ENCODE assay signal across 9 mouse cellular contexts in genomic region chr8:121127756-121128375, GRCm38 (mm10). TPM values are rescaled to one million over a fixed set of nuclear protein-coding genes. Genes with fewer than 3 reads are reported as not detected.
A peak's percentile ranks its signal among the peaks of the same experiment; 100 is the strongest.
DNase-seq lines count a peak whose midpoint lies in the region; ATAC-seq and TF ChIP-seq lines count a peak whose summit lies in the region.
"Had no signal": no experiment of that assay in that cellular context is flagged by ENCODE, and none has a peak within 500 bp of the region (broad histone marks: within the 10 kb centered on the region; RNA-seq: fewer than 3 reads in every experiment).

Gene Foxl1 (plus strand): TSS chr8:121127940.

- TF ChIP-seq CTCF in intestine, postnatal 0 days (IDR thresholded peaks at IDR 0.05; ENCODE audit: low read depth): no peak

- H3K4me3 ChIP-seq in liver, embryonic 11.5 days (ENCODE audit: low read depth, low read length): peak within 1 kb of the TSS; percentile 17
- H3K4me3 ChIP-seq in forebrain, embryonic 11.5 days (ENCODE audit: low read depth, low read length): peak within 1 kb of the TSS; percentile 5; the same call in 1 of the 2 replicates
- H3K4me3 ChIP-seq in intestine, postnatal 0 days (ENCODE audit: low read depth, low read length): peak within 1 kb of the TSS; percentile 36
- H3K4me3 ChIP-seq in neural tube, embryonic 14.5 days (ENCODE audit: low read depth, low read length): peak within 1 kb of the TSS; percentile 7; the same call in 1 of the 2 replicates

- H3K4me2 ChIP-seq in liver, embryonic 11.5 days: peak within 1 kb of the TSS; percentile 53
- H3K4me2 ChIP-seq in forebrain, embryonic 11.5 days (ENCODE audit: low read depth, low read length, severe bottlenecking): 0 out of 2 replicates have a peak within 1 kb of the TSS, but pooled peaks have one; percentile 11
- peak within 1 kb of the TSS; percentile 64 for H3K4me2 ChIP-seq in intestine, postnatal 0 days (replicated peaks; ENCODE audit: low read depth)
- H3K4me2 ChIP-seq in neural tube, embryonic 14.5 days (ENCODE audit: low read depth, low read length): peak within 1 kb of the TSS; percentile 14

- DNase-seq in liver, embryonic 11.5 days (ENCODE audit: low spot score): no peak
- DNase-seq in liver: no peak
- no peak for DNase-seq in forebrain, embryonic 11.5 days (ENCODE audit: low spot score)
- DNase-seq in natural killer cell, adult 2 months (ENCODE audit: low spot score in 2 of 2): no peak
- no peak for DNase-seq in thymus, postnatal 0 days (ENCODE audit: low spot score)
- DNase-seq in adrenal gland, postnatal 14 days: no peak

- 1% methylated on average over 43 of the region's 43 CpGs for WGBS in liver, embryonic 11.5 days
- WGBS in forebrain, embryonic 11.5 days: under 1% methylated on average over 43 of the region's 43 CpGs
- WGBS in intestine, postnatal 0 days: 1% methylated on average over 43 of the region's 43 CpGs
- WGBS in neural tube, embryonic 14.5 days: under 1% methylated on average over 42 of the region's 43 CpGs

- ATAC-seq in liver, embryonic 11.5 days (replicated peaks; ENCODE audit: low FRiP score): no peak
- ATAC-seq in forebrain, embryonic 11.5 days (replicated peaks; ENCODE audit: low FRiP score): no peak
- ATAC-seq in intestine, postnatal 0 days: no peak
- ATAC-seq in neural tube, embryonic 14.5 days (ENCODE audit: low read depth): no peak

- H3K9me3 ChIP-seq in liver, embryonic 11.5 days (ENCODE audit: control insufficient read depth, low read length): no peaks in the 10 kb centered on the region
- H3K9me3 ChIP-seq in forebrain, embryonic 11.5 days (ENCODE audit: control insufficient read depth, low read length): no peaks in the 10 kb centered on the region; the same call in 1 of the 2 replicates
- H3K9me3 ChIP-seq in intestine, postnatal 0 days (ENCODE audit: control insufficient read depth): no peaks in the 10 kb centered on the region
- H3K9me3 ChIP-seq in neural tube, embryonic 14.5 days (ENCODE audit: control insufficient read depth, low read length): no peaks in the 10 kb centered on the region

- no peak within 1 kb of the TSS for H3K27ac ChIP-seq in liver, embryonic 11.5 days (ENCODE audit: low read depth, low read length)
- no peak within 1 kb of the TSS for H3K27ac ChIP-seq in forebrain, embryonic 11.5 days (ENCODE audit: low read depth, low read length)
- H3K27ac ChIP-seq in intestine, postnatal 0 days (ENCODE audit: low read depth, low read length): peak within 1 kb of the TSS; percentile 68
- no peak within 1 kb of the TSS for H3K27ac ChIP-seq in neural tube, embryonic 14.5 days (ENCODE audit: low read depth, low read length)

- H3K9ac ChIP-seq in liver, embryonic 11.5 days (ENCODE audit: low read depth, low read length): no peak within 1 kb of the TSS
- H3K9ac ChIP-seq in forebrain, embryonic 11.5 days (ENCODE audit: low read length): no peak within 1 kb of the TSS
- H3K9ac ChIP-seq in intestine, postnatal 0 days (ENCODE audit: low read depth, low read length): peak within 1 kb of the TSS; percentile 26; the same call in 1 of the 2 replicates
- no peak within 1 kb of the TSS for H3K9ac ChIP-seq in neural tube, embryonic 14.5 days (replicated peaks; ENCODE audit: low read depth, low read length)

- peaks cover 92% of the 10 kb centered on the region for H3K27me3 ChIP-seq in liver, embryonic 11.5 days (replicated peaks; ENCODE audit: control insufficient read depth, insufficient read depth, low read length)
- peaks cover 80% of the 10 kb centered on the region for H3K27me3 ChIP-seq in forebrain, embryonic 11.5 days (ENCODE audit: control insufficient read depth, insufficient read depth, low read length)
- H3K27me3 ChIP-seq in intestine, postnatal 0 days (replicated peaks; ENCODE audit: control insufficient read depth, insufficient read depth, low read length): peaks cover 80% of the 10 kb centered on the region
- H3K27me3 ChIP-seq in neural tube, embryonic 14.5 days (ENCODE audit: control insufficient read depth, insufficient read depth, low read length): peaks cover 52% of the 10 kb centered on the region

- H3K36me3 ChIP-seq in liver, embryonic 11.5 days (ENCODE audit: control insufficient read depth, insufficient read depth, low read length): no peaks in the 10 kb centered on the region
- no peaks in the 10 kb centered on the region for H3K36me3 ChIP-seq in forebrain, embryonic 11.5 days (ENCODE audit: control insufficient read depth, insufficient read depth, low read length)
- no peaks in the 10 kb centered on the region for H3K36me3 ChIP-seq in intestine, postnatal 0 days (ENCODE audit: control insufficient read depth, insufficient read depth)
- no peaks in the 10 kb centered on the region for H3K36me3 ChIP-seq in neural tube, embryonic 14.5 days (ENCODE audit: control insufficient read depth, insufficient read depth, low read length)

- H3K4me1 ChIP-seq in liver, embryonic 11.5 days (replicated peaks; ENCODE audit: control insufficient read depth, insufficient read depth, low read length): peaks cover 7% of the 10 kb centered on the region
- H3K4me1 ChIP-seq in forebrain, embryonic 11.5 days (replicated peaks; ENCODE audit: control insufficient read depth, insufficient read depth, low read length): peaks cover 10% of the 10 kb centered on the region; the same call in 1 of the 2 replicates
- no peaks in the 10 kb centered on the region for H3K4me1 ChIP-seq in intestine, postnatal 0 days (replicated peaks; ENCODE audit: control insufficient read depth, insufficient read depth, low read length)
- H3K4me1 ChIP-seq in neural tube, embryonic 14.5 days (ENCODE audit: control insufficient read depth, insufficient read depth, low read length): no peaks in the 10 kb centered on the region; the same call in 1 of the 2 replicates

RNA-seq across cellular contexts. Expression of gene Foxl1, which starts in this region (rescaled TPM):
- 0.61 and 0.73 TPM in 2 replicates for polyA plus RNA-seq in liver, embryonic 11.5 days (2014; fragmentation: Nextera tagmentation; extraction: Ambion mirVana)
- 0.39 and 0.81 TPM in 2 replicates for polyA plus RNA-seq in forebrain, embryonic 11.5 days (2014; fragmentation: Nextera tagmentation; extraction: Ambion mirVana)
- polyA plus RNA-seq in intestine, postnatal 0 days (2015; fragmentation: Nextera tagmentation; extraction: Ambion mirVana): 2.6 and 2.8 TPM in 2 replicates
- 0.09 TPM in 1 of 2 replicates, not detected in the other for polyA plus RNA-seq in neural tube, embryonic 14.5 days (2014; fragmentation: Nextera tagmentation; extraction: Ambion mirVana)
- 0.10 and 0.12 TPM in 2 replicates for polyA plus RNA-seq in thymus, postnatal 0 days (2015; fragmentation: Nextera tagmentation; extraction: Ambion mirVana)
- 0.41 TPM in 1 of 2 replicates, not detected in the other for total RNA-seq in adrenal gland, postnatal 14 days (2021)
- total RNA-seq: layer of hippocampus, postnatal 25 days had no signal

Comparison
In these comparisons a context has a peak if more than half of its experiments do, and no peak if none do; other contexts are left out.
1. H3K4me2 ChIP-seq: peak in every context shown above with its lines; median percentile 64 in intestine, postnatal 0 days; 53 in liver, embryonic 11.5 days; 14 in neural tube, embryonic 14.5 days; 11 in forebrain, embryonic 11.5 days.